Mouse (Mus musculus) adipocyte (in vitro differentiated cells): ENCODE results near the gene Ldb1.
A peak's percentile ranks its signal among the peaks of the same experiment; 100 is the strongest.

Experiments
- DNase-seq: peaks from one replicate; pipeline ENCODE4 v3.0.0-alpha.2; 2016; ENCODE audit warnings: low spot score

Gene Ldb1

DNA sequence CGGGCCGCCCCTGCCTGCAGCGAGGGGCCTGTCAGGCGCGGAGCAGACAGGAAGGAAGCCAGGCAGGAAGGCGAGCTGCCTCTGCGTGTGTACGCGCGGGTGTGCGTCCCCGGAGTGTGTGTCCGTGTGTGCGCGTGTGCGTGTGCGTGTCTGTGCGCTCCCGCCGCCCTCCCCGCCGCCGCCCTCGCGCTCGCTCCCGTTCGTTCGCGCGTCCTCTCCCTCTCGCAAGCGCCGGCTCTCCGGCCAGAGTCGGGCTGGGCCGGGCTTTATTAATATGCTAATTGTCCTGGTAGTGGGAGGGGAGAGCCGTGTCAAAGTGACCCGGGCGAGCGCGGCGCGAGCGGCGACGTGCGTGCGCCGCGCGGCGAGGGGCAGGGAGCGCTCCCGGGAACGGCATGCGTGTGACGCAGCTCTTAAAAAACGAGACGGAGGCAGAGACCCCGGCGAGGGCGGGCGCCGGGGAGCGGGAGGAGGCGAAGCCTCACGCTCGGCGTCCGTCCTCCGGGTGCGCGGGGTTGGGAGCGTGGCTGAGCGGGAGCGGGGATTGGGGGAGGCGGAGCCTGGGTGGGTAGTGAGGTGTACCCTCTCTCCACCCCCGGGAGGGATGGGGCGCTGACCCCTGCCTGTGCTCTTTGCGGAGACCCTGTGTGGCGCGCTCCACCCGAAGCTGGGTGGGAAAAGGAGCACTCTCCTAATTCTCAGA lies at the start of gene Ldb1:
Ldb1 (minus strand) TSS at position 222 of the 703 bp plus-strand sequence.
- DNase-seq = peak; percentile 90

DNA sequence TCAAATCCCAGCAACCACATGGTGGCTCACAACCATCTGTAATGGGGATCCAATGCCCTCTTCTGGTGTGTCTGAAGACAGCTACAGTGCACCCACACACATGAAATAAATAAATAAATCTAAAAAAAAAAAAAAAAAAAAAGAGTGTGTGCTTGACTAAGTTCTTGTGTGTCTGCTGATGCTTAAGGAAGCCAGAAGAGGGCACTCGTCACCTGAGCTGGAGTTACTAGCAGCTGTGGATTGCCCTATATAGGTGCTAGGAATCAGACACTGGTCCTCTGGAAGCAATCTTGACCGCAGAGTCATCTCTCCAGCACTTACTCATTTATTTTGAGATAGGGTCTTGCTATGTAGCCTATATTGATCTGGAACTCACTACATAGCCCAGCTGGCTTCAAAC lies 49.1 kb upstream of the Ldb1 start:
- DNase-seq = no peak

DNA sequence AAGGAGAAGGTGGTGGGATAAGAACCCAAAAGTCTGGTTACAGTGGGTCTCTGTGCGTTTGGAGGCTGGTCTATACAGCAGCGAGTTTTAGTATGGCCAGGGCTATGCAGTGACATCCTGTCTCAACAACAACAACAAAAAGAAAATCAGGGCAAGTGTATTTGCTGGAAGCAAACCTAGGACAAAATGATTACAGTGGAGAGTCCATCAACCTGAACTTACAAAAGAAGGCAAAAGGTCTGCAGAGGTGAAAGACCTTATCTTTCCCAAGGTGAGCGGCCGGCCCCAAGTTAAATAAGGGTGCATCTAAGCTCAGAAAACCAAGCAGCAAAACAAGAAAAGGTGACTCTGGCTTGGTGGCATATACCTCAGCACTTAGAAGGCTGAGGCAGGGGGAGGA lies 46.6 kb upstream of the Ldb1 start:
- DNase-seq = no peak

DNA sequence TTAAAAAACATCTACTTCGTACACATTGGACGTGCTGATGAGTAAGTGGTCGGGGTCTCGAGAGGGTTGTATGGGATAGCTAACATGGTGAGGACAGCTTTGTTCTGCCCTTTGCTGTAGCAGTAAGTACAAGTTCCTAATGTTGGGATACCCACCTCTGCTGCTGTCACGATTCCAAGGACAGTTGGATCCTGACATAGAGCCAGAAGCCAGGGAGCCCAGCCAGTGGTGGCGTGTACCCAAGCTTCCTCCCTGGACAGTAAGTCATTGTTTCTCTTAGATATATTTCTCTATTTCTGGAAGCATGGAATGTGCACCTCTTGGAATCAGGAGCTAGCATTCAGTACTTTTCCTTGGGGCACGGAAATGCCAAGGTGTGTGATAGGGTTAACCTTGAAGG lies 42.9 kb upstream of the Ldb1 start:
- DNase-seq = peak; percentile 63

DNA sequence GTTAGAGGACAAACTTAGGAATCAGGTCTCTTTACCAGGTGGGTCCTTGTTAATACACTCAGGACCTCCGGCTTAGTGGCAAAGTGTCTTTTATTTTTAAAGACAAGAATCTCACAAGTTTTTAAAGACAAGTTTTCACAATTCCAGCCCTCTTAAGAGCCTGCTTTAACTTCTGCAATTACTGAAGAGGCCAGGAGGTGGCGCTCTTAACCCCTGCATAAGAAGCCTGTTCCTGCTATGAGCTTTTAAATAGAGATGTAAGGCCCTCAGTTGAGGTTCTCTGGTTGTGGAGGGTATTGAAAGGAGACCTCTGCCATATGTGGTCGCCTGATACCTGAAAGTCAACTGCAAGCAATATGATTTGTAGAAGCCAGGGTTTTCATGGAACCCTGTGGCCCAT lies 41.3 kb upstream of the Ldb1 start:
- DNase-seq = peak; percentile 88

GRCm38 (mm10) chr19:46085185-46085584 lies 40.2 kb upstream of the Ldb1 start:
- DNase-seq = no peak

- no peak for DNase-seq
Measured at GRCm38 (mm10) chr19:46078535-46078934, 33.5 kb upstream of the Ldb1 start.

DNA sequence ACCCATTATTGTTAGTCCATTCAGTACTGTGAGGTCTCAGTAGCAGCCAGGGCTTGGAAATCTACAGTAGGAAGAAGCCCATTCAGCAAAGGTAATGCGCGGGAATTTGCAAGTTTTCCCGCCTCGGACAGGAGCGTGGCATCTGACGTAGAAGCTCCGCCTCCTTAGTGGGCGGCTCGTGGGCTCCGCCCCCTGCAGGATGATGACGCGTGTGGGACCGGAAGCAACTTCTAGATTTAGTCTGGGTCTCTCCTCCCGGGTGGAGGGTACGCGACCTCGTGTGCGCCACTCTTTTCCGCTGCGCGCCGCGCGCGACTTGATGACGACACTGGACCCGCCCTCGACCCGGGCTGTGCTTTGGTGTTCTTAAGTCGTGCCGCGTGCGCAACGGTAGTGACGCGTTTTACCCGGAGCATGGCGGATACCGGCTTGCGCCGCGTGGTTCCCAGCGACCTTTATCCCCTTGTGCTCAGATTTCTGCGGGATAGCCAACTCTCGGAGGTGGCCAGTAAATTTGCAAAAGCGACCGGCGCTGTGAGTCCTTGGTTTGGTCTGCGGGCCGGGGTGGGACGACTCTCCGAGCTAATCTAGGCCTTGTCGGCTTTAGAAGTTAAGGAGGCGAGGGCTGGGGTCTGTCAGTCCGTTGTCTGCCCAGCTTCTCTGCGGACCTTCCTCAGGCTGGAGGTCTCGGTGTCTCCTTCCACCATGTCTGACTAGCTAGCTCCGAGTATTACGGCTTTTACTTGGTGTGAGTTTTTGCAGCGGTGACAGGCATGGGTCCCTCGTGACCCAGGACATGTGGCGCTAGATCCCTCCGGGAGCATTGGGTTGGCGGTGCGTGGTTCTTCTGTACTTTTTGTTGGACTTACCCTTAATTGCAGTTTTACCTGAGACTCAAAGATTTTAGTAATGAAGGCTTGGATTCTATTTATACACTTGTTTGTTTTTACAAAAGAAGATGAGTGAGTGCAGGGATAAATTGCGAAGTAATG lies 30.9 kb upstream of the Ldb1 start, which contains the start of gene Nolc1:
Nolc1 (plus strand) TSS at position 248 of the 992 bp plus-strand sequence.
- peak; percentile 99 for DNase-seq

GRCm38 (mm10) chr19:46074266-46074665 lies 29.3 kb upstream of the Ldb1 start:
- no peak for DNase-seq

- no peak for DNase-seq
Measured at GRCm38 (mm10) chr19:46073285-46073684, 28.3 kb upstream of the Ldb1 start.

GRCm38 (mm10) chr19:46068054-46068453 lies 23.0 kb upstream of the Ldb1 start:
- no peak for DNase-seq

DNA sequence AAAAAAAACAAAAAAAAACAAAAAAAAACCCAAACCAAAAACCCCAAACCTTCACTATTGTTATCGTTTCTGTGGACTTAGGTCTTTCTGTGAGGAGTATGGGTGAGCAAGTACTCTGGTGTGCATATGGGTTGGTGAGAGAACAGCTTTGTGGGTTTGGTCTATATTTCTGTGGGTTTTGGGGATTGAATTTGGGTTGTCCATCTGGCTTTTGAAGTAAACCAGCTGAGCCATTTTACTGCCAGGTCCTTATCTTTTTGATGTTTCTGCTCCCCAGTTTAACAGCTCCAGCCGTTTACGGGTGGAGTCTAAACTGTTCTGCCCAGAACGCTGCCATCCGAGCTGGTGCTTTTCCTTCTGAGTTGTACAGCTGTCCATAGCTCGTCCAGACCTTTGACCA lies 15.8 kb upstream of the Ldb1 start:
- DNase-seq = no peak

- no peak for DNase-seq
Measured at GRCm38 (mm10) chr19:46058466-46058865, 13.5 kb upstream of the Ldb1 start.

DNA sequence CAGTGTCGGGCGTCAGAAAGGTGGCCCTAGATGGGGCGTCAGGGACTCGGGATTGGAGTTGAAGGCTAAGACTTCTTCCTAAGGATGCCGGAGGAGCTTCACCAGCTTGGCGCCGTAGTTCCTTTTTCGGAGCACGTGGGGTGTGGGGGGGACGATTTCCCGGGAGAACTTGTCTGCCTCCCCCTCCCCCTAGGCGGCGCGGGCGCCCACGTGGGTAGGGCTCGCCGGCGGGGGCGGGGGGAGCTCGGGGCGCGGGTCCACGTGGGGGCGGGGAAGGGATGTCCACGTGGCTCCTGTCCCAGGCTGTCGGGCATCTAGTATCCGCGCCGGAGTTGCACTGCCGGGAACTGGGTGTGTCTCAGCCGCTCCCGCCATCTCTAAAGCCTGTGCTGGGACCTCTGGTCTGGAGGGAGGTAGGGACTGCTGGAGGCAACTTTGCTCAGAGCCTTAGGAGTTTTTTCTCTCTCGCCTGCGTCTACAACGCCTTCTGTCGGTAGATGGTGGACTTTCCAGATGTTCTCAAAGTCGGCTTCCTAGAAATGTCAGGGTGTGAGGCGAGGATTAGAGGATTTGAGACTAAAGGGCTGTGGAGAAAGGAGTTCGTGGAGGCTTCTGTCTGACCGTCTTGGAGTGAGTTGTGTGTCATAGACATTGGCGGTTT lies 12.1 kb upstream of the Ldb1 start:
- DNase-seq = peak; percentile 82

- peak; percentile 99 for DNase-seq
Measured at GRCm38 (mm10) chr19:46056388-46056946, 11.5 kb upstream of the Ldb1 start.

- no peak for DNase-seq
Measured at GRCm38 (mm10) chr19:46055752-46056387, 10.9 kb upstream of the Ldb1 start.

DNA sequence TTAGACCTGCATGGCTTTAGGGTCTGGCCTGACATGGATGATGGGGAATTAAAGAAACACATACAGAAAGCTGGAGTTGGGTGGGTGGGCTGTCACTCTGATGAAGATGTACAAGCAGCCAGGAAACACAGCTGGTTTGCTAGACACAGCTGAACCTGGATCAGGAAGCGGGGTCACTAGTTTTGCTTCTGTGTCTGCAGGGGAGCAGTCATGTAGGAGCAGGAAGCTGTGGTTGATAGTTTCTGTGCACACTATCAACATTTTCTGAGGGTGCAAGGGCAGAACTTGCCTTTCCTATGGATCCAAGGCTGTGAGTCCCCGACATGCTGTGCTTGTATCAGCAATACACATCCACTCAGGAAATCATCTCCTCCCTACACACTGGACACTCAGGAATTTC lies 5.4 kb upstream of the Ldb1 start:
- DNase-seq = no peak

- DNase-seq = no peak
Measured at GRCm38 (mm10) chr19:46049129-46049528, 4.1 kb upstream of the Ldb1 start.

GRCm38 (mm10) chr19:46047426-46047825 lies 2.4 kb upstream of the Ldb1 start:
- DNase-seq = no peak

GRCm38 (mm10) chr19:46046621-46047025 lies 1.6 kb upstream of the Ldb1 start:
- no peak for DNase-seq

DNA sequence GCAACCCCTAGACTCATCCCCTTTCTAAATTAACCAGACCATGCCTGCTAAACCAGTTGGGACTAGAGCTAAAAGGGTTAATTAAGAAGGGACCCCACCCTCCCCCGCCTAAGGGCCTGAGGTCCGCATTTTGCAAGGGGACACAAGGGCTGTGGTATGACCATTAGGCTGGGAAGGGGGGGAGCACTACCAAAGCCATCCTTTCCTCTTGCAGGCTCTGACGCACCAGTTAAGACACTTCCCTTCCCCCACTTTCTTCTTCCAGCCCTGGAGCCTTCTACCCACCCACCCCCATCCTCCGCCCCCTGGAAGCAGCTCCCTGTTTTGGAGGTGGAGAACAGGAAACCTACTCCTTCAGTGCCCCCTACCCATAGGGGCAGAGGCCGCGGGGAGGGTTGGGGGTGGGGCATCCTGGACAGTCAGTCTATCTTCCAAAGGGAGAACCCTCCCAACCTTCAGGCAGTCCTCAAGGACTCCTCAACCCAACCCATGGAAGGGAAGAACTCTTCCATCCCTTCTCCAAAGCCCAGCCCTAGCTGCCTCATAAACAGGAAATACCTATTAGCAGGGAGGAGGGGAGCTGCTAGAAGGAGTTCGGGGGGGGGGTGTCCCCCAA lies 790 bp upstream of the Ldb1 start:
- DNase-seq = peak; percentile 68
